Mouse (Mus musculus): ENCODE results near the gene Gif.

- TF ChIP-seq GATA1 (IDR thresholded peaks at IDR 0.05; ENCODE audit: low read length) (no peak), TAL1 (IDR thresholded peaks at IDR 0.05; ENCODE audit: low read length) (no peak)
Observed at GRCm38 (mm10) chr19:11777191-11777865, 30.0 kb downstream of the Gif start.
